Mouse (Mus musculus) v-Abl transformed pro-B cells (cell line): Measurements from ENCODE around the gene R3hdml.
"Not testable (repeated sequence)": the region's sequence is repeated elsewhere in the genome, so short reads cannot be mapped to it uniquely, and the experiment has no call there.

Experiments used
- in situ Hi-C, 2 experiments: fragments of 400-800 bp; cut with MboI; formaldehyde crosslinking; loops; one replicate each; pipeline ENCODE4 v1.15.1; 2025; ENCODE audit not compliant: unreplicated experiment in 2 of 2

Gene R3hdml

DNA sequence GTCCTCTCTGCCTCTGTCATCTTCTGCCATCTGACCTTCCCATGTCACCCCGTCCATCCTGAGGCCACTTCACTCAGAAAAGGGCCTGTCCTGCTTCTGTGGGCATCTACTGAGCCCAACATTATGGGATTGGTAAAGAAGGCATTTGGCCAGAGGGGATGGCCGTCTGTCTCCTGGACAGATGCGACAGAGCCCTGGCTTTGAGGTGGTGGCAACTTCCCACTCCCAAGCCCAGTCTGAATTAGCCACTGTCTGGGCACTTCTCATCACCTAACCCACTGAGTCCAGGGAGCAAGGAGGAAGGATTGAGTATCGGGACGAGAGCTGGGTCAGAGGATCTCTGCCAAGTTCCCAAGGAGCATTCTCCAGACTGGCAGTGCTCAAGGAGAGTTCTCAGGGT is at the start of gene R3hdml:
TSS of gene R3hdml (plus strand) at position 301 of the 400 bp plus-strand sequence.
- in situ Hi-C loops = no loop called here

DNA sequence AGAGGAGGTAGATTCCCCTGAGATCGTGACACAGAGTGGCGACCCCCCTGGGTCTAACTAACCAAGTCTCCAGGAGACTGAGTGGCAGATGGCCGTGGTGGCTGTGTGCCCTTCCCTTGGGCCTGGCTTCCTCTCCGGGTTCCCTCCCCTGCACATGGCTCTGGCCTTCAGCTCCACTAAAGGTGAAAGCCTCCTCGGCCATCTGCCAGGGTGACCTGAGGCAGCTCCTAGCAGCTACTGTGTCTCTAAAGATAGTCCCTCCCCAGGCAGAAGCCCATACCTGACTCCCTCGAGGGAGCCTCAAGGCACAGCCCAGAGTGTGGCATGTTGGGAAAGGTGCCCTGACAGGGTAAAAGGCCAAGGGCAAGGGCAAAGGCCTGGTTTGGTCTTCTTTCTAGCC is 48.6 kb upstream of the R3hdml start:
- in situ Hi-C loops = no loop called here

DNA sequence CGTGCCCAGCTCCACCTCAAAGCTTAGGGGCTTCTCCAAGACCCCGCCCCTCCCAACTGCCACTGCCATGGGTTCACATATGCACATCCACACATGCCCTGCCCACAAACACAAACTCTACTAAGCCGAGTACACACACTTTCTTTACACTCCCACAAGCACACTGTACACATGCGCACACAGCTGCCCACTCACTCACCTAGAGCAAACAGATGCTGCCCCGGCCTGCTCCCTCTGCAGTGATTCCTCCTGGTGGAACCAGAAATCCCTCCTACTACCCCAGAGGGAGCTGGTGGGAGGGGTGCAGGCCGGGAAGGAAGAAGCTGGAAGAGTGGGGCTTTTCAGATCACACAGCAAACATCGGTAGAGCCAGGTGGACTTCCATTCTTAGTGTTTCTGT is 48.1 kb upstream of the R3hdml start:
- in situ Hi-C loops = no loop called here

DNA sequence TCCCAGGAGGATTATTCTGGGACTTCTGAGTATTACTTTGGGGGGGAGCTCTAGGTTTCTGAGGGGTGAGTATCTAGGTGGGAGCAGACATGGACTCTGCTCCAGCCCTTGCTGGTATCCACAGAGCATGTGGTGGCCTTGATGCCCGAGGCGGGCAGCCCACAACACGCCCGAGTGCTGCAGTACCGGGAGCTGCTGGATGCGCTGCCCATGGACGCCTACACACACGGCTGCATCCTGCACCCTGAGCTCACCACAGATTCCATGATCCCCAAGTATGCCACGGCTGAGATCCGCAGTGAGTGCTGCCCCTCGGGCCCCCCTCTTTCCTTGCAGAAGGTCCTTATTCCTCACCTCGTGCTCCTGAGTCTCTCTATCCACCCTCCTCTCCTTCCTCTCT is 44.7 kb upstream of the R3hdml start:
- in situ Hi-C loops = no loop called here

DNA sequence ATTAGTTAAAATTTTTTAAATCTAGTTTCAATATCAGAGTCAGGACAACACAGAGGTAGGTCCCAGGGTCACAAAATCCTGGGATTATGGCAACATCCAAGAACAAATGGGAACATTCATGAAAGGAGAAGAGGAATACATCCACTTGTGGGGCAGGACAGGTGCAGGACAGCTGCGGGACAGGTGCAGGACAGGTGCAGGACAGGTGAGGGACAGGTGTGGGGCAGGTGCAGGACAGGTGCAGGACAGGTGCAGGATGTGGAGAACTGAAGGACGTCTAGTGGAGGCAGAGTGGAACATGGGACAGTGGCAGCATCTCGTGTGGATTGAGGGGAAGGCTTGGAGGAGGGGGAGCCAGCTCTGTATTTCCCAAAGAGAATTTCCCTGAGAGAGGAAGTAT is 42.8 kb upstream of the R3hdml start:
- in situ Hi-C loops = no loop called here

DNA sequence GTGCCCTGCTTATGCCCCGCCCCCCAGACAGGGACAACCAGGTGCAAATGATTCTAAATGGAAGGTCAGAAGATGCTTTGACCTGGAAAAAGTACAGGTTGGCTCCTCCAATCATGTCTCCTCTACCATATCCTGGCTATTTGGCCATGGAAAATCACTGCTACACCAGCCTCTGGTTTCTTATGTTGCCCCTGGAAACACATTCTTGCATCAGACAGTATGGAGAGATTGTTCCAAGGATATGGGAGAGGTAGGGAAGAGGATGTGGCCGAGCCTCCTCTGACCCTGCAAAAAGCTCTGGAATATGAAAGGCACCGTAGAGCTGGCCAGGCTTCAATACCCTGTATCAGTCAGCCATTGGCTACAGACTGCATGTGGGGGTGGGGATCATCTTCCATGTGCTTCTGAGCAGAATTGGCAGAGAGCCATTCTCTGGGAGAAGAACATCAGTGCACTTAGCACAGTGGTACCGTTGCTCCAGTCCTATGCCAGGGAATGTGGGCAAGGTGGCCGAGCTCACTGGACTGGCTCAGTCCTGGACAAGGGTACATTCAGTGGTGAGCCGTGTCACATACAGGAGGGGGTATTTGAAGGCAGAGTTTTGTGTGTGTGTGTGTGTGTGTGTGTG is 41.3 kb upstream of the R3hdml start:
- in situ Hi-C loops = no loop called here

DNA sequence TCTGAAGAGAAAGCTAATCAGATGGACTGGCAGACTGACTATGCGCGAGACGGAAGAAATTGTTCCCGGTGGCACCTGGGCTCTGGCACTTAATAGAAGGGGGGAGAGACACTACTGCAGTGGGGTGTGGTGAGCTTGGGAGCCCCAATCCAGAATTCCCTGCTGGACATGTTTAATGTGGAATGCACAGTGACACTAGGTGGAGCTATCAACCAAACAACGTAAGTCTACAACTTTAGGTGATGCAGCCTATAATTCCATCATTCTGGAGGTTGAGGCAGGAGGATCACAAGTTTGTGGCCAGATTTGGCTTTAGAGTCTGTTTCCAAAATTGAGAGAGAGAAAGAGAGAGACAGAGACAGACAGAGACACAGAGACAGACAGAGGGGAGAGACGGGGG is 39.4 kb upstream of the R3hdml start:
- in situ Hi-C loops = no loop called here

DNA sequence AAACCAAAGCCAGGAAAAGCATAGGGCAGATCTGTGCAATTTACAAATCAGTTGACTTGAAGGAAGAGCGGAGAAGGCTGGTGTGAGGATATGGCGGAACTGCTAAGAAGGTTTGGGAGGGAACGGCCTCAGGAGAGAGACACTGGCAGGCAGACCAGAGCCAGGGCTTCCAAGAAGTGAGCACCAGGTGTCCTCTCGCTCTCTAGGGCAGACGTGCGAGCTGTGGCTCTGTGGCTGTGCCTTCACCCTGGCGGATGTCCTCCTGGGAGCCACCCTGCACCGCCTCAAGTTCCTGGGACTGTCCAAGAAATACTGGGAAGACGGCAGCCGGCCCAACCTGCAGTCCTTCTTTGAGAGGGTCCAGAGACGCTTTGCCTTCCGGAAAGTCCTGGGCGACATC is 38.7 kb upstream of the R3hdml start:
- in situ Hi-C loops = no loop called here

DNA sequence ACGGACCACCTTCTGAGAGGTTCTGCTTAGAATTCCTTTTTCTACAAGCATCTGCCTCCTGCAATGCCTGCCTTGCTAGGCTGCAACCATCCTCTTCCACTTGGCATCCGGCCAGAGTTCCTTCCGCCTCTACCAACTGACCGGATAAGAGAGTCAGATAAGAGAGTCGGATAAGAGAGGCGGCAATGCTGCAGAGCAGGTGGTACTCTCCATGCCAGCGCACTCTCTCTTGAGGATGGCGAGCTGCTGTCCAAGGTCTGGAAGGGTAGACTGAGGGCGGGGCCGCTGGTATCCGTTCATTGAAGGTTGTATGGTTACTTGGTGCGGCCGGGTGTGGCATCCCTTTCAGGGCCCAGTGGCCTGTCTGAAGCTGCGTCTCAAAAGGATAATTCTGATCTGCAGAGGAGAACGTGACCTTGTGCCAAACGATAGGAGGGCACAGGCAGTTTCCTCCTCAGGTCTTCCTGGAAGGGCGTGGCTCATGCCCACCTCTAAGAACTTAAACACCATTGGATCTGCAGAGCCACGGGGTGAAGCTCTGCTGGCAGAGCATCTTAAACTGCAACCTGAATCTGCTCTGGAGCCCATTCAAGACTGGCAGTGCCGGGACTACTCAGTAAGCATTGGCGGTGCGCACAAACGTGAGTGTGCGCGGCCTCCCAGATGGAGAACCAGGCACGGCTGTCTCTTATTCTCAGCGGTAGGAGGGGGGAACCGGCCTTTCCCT is 33.4 kb upstream of the R3hdml start:
- in situ Hi-C loops = no loop called here

DNA sequence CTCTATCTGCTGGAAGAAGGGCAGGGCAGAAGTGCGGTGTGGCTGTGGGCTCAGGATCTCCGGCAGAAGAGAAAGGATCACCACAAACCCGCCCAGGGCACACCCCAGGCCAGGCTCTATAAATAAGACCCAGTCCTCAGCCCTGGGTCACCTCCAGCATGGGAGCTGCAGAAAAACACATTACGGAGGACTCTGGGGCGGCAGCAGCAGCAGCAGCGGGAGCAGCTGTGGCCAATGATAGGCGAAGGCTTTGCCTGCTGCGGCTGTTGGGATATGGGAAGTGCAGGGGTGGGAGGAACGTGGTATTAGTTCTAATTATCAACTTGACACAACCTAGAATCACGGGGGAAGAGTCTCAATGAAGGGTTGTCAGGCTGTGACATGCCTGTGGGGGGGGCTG is 32.7 kb upstream of the R3hdml start:
- in situ Hi-C loops = no loop called here

DNA sequence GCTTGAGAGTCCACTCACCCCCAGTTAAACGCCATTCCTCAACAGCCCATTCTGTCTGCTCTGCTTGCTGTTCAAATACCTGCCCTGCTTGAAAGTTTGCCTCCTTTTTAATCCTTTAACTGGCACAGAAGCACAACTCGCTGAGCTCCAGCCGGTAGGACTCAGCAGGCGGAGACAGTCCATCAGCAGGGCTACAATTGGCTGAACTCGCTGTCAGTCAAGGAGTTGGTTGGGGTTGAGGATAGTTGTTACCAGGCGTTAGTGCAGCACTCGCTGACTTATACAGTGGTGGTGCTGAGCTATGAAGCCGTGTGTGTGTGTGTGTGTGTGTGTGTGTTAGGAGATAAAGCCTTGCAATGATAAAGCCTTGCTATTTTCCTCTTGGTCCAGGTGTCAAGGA is 31.5 kb upstream of the R3hdml start:
- in situ Hi-C loops = no loop called here

DNA sequence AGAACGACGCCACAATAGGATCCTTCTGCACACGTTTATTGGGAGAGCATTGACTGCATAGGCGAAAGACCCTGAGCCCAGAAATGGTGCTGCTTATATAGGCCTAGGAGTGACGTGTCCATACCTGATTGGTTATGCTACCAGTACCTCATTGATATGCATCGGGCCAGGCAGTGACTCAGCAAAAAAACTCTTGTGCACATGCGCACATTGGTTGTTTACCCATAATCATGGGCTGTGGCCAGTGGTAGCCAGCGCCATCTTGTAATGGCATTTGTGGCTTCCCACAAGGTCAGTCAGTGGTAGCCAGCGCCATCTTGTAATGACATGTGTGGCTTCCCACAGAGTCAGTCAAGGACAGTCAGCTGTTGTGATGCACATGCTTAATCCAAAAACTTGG is 30.8 kb upstream of the R3hdml start:
- in situ Hi-C loops = not testable (repeated sequence)

DNA sequence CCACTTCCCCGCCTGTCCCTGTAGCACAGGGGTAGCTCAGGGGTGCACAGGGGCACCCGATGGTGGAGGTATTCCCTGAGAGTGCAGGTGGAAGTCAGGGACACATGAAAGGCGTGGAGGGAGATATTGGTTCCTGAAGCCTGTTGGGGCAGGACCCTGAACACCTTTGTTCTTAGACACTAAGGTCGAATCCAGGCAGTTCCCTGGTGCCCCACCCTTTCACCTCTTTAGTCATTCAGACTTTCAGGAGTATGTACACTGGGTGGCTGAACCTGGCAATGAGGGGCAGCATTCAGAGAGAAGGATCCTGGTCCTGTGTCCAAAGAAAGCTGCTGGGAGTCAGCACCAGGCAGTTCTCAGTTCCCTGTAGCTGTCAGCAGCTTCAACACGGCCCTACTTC is 29.7 kb upstream of the R3hdml start:
- in situ Hi-C loops = no loop called here

DNA sequence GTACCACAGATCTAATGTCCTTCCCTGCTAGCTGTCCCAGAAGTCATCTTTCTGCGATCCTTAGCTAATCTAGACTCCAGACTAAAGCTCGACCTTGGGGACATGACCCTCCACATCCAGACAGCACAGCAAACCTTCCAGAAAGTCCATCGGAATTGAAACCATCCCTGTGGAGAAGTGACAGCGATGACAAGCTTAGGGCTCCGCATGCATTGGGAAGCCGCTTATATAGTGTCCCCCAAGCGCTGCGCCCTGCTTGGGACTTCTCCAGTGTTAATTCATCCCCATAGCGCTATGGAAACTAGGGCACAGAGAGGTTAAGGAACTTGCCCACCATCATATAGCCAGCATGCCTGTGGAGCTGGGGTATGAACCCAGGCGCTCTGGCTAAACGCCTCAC is 29.3 kb upstream of the R3hdml start:
- in situ Hi-C loops = no loop called here

DNA sequence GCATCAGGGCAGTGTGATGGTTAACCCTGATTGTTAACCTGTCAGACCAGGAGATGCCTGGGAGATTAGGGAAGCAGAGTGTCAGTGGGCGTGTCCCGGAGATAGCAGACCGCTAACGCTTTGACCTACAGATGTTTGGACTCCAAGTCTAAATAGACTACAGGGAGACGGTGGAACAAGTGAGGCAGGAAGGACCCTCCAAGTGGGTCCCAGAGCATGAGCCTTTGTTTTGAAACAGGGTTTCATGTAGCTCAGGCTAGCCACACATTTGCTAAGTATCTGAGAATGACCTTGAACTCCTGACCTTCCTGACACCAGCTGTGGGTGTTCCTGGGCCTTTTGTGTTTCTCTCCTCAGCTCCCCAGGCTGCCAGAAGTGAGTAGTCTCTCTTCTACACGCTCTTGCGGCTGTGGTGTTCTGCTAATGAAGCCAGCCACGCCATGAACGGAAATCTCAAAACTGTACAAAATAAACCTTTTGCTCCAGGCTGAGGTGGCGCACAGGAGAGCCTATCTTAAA is 28.8 kb upstream of the R3hdml start:
- in situ Hi-C loops = no loop called here

DNA sequence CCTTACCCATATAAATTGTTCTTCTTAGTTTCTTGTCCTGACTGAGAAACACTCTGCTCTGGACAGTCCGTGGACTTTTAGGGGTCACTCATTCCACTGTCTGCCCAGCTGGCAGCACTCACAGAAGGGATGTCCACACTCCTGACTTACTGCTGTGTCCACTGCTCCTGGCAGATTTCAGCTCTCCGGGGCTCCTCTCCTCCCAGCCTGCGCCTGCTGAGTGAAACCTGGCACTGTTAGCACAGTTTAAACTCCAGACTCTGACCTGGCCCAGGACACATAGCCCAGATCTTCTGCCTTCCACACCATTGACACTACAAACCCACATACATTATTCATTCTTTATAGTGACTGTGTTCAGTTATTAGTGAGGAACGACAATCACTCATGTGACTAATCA is 28.1 kb upstream of the R3hdml start:
- in situ Hi-C loops = no loop called here

DNA sequence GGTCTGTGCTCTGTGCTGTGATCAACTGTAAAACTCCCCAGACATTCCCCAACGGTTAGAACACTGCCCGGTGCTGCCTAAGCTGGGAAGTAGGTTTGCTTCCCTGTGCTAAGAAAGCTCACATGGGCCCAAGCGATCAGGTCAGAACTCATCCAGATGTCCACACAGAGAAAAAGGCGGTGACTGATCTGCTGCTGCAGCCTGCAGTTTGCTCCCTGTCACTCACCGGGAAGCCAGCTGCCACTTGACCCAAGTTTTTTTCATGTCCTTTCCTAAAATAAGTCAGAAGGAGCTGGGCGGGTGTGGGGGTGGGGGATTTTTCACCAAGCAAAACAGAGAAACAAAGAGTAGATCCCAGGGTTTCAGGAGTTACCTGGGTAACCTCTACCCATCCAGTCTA is 27.6 kb upstream of the R3hdml start:
- in situ Hi-C loops = no loop called here

DNA sequence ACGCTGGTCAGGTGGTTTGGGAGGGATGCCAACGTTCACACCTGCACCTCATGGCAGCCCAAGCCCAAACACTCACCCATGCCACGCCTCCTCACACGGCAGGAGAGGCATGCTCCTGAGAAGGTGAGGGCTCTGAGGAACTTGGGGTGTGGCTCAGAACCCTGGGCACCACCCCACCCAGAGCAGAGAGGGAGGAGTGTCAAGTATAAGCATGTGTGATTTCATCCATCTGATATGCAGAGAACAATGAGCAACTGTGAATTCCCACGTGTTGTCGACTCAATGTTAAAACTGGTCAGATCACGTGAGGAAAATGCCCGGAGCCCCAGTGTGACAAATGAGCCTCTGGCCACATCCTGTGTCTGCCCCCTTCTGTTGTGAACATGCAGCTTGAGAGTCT is 25.3 kb upstream of the R3hdml start:
- in situ Hi-C loops = no loop called here

DNA sequence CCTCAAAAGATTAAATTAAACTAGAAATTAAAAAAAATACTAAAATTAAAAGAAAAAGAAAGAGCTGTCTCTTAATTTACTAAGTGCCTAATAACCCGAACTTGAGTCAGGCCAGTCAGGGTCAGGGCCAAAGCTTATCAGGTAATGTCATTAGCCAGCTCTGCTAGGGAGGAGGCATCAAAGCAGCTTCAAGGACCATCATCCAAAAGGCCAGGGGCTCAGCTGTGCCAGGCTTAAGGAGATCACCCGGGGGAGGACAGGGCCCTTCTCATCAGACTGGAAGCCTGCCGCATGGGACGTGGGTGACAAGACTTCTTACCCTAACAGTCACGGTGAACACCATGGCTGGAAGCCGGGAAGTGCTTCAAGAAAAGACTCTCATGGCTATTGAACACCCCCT is 24.5 kb upstream of the R3hdml start:
- in situ Hi-C loops = no loop called here

DNA sequence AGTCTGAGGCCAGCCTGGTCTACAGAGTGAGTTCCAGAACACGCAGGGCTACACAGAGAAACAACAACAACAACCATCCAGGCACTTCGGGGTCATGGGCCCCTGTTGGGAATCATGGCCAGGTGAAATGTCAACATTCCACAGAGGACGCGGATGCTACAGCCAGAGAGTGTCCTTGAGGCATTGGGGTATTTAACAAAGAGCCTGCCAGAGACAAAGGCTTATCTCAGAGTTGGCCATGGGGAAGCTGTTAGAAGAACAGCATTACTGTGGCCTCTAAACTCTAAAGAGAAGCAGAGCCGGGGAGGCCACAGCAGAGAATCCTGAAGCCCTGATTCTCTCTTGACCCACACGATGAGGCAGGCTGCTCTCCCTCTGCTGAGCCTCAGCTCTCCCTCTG is 23.3 kb upstream of the R3hdml start:
- in situ Hi-C loops = no loop called here

DNA sequence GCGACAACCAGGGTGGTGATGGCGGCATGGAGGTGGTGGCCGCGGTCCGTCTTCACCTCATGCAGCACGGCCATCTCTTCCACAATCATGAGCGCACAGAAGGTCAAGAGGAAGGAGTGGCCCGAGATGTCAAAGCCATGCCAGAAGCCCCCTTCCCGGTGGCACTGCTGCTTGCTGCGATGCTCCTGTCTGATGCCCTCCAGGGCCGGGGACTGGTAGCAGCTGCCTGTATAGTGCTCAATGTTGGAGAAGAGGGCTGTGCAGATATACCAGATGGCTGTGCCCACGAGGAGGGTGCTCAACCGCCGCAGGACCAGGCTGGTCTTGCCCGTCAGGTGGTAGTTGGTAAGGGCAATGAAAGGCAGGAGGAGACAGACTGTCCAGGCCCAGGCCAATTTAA is 22.4 kb upstream of the R3hdml start:
- in situ Hi-C loops = no loop called here

DNA sequence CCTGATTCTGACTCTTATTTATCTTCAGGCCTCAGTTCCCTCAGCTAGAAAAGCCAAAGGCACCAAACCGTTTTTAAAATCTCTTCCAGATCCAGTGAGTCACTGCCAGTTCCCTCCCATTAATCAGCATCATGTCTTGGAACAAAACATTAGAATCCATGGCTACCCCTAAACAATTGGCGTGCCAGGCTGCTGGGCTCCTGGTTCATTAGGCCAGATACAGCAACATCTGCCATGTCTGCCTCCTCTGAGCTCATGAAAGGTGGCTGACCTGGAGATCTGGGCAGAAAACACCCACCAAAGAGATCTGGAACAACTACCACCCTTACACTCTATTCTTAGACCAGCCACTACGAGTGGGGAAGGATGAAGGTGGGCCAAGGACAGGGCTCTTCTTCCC is 21.0 kb upstream of the R3hdml start:
- in situ Hi-C loops = no loop called here
